Mouse (Mus musculus): Measurements from ENCODE around the gene Clec2l. TPM values are rescaled to one million over a fixed set of nuclear protein-coding genes. Genes with fewer than 3 reads are reported as not detected.

Gene Clec2l
- total and polyA plus RNA-seq, 3 experiments: 6.0 to 10.4 TPM; not detected in 1

- Histone ChIP-seq H3K9me3 (replicated peaks; ENCODE audit: insufficient read depth, low read length) (no peaks in the 10 kb centered on the region), H3K36me3 (ENCODE audit: control insufficient read depth in 1 of 2, insufficient read depth in 2 of 2, low read length in 2 of 2) (peaks cover 0 to 18% of the 10 kb centered on the region in 2 experiments; a peak in 3 of 4 replicates), H3K27ac (ENCODE audit: control insufficient read depth, low read depth, low read length) (no peak overlapping the region), H3K9ac (ENCODE audit: control insufficient read depth, low read depth, low read length, poor library complexity, severe bottlenecking) (no peak overlapping the region), H3K4me1 (ENCODE audit: control insufficient read depth in 1 of 2, insufficient read depth in 2 of 2, low read length in 2 of 2) (peaks cover 8 to 14% of the 10 kb centered on the region in 2 experiments), H3K79me2 (ENCODE audit: control insufficient read depth, insufficient read depth, low read length, poor library complexity) (no peaks in the 10 kb centered on the region), H3K27me3 (ENCODE audit: control insufficient read depth in 1 of 2, insufficient read depth in 2 of 2, low read length in 2 of 2) (no peaks in the 10 kb centered on the region), H3K4me3 (ENCODE audit: control insufficient read depth in 1 of 2, insufficient read depth in 1 of 2, low read depth in 2 of 2, low read length in 2 of 2) (no peak overlapping the region)
- no peak for DNase-seq (ENCODE audit: low read depth, low spot score)
- TF ChIP-seq EP300 (IDR thresholded peaks at IDR 0.05; ENCODE audit: low read depth in 1 of 2, low read length in 2 of 2) (no peak), NRF1 (IDR thresholded peaks at IDR 0.05; ENCODE audit: insufficient read depth, low read depth, low read length, poor library complexity, severe bottlenecking) (no peak), CTCF (IDR thresholded peaks at IDR 0.05 in 2 of 3, conservative IDR thresholded peaks at IDR 0.05 in 1 of 3; ENCODE audit: control insufficient read depth in 1 of 3, insufficient read depth in 1 of 3, low read depth in 2 of 3, low read length in 3 of 3, poor library complexity in 1 of 3, severe bottlenecking in 1 of 3) (no peak), CHD1 (IDR thresholded peaks at IDR 0.05; ENCODE audit: low read depth, low read length) (no peak), MAFK (IDR thresholded peaks at IDR 0.05; ENCODE audit: borderline replicate concordance, low read depth, low read length) (no peak), MEF2A (IDR thresholded peaks at IDR 0.05; ENCODE audit: extremely low read depth, insufficient replicate concordance, low read depth, low read length, poor library complexity, severe bottlenecking) (no peak)
These were observed 36.8 kb upstream of the Clec2l start for GRCm38 (mm10) chr6:38626086-38626485.

GRCm38 (mm10) chr6:38627081-38627480 lies 35.8 kb upstream of the Clec2l start:
- no peak for DNase-seq (ENCODE audit: low read depth, low spot score)
- Histone ChIP-seq H3K27ac (ENCODE audit: control insufficient read depth, low read depth, low read length) (no peak overlapping the region), H3K9ac (ENCODE audit: control insufficient read depth, low read depth, low read length, poor library complexity, severe bottlenecking) (no peak overlapping the region), H3K79me2 (ENCODE audit: control insufficient read depth, insufficient read depth, low read length, poor library complexity) (no peaks in the 10 kb centered on the region), H3K36me3 (ENCODE audit: control insufficient read depth in 1 of 2, insufficient read depth in 2 of 2, low read length in 2 of 2) (peaks cover 0 to 18% of the 10 kb centered on the region in 2 experiments; a peak in 3 of 4 replicates), H3K4me3 (ENCODE audit: control insufficient read depth in 1 of 2, insufficient read depth in 1 of 2, low read depth in 2 of 2, low read length in 2 of 2) (no peak overlapping the region), H3K27me3 (ENCODE audit: control insufficient read depth in 1 of 2, insufficient read depth in 2 of 2, low read length in 2 of 2) (no peaks in the 10 kb centered on the region), H3K4me1 (ENCODE audit: control insufficient read depth in 1 of 2, insufficient read depth in 2 of 2, low read length in 2 of 2) (peaks cover 8 to 14% of the 10 kb centered on the region in 2 experiments), H3K9me3 (replicated peaks; ENCODE audit: insufficient read depth, low read length) (no peaks in the 10 kb centered on the region)
- TF ChIP-seq JUND (IDR thresholded peaks at IDR 0.05; ENCODE audit: low read depth, low read length) (no peak), MYC (IDR thresholded peaks at IDR 0.05; ENCODE audit: low read depth, low read length) (no peak), RCOR1 (IDR thresholded peaks at IDR 0.05; ENCODE audit: low read depth, low read length) (no peak), MAZ (IDR thresholded peaks at IDR 0.05; ENCODE audit: low read depth, low read length) (no peak), TAL1 (IDR thresholded peaks at IDR 0.05; ENCODE audit: low read length) (no peak)

GRCm38 (mm10) chr6:38627486-38627885 lies 35.4 kb upstream of the Clec2l start:
- H3K36me3 ChIP-seq (ENCODE audit: control insufficient read depth in 1 of 2, insufficient read depth in 2 of 2, low read length in 2 of 2): peaks cover 0 to 14% of the 10 kb centered on the region in 2 experiments; a peak in 3 of 4 replicates
- TF ChIP-seq ELF1 (IDR thresholded peaks at IDR 0.05; ENCODE audit: low read depth, low read length) (no peak), MEF2A (IDR thresholded peaks at IDR 0.05; ENCODE audit: extremely low read depth, insufficient replicate concordance, low read depth, low read length, poor library complexity, severe bottlenecking) (no peak), RAD21 (IDR thresholded peaks at IDR 0.05; ENCODE audit: low read depth, low read length) (no peak), GATA1 (IDR thresholded peaks at IDR 0.05; ENCODE audit: low read depth, low read length) (no peak), TCF12 (IDR thresholded peaks at IDR 0.05; ENCODE audit: low read depth, low read length) (no peak), CTCF (IDR thresholded peaks at IDR 0.05 in 2 of 3, conservative IDR thresholded peaks at IDR 0.05 in 1 of 3; ENCODE audit: control insufficient read depth in 1 of 3, insufficient read depth in 1 of 3, low read depth in 2 of 3, low read length in 3 of 3, poor library complexity in 1 of 3, severe bottlenecking in 1 of 3) (no peak), ZKSCAN1 (IDR thresholded peaks at IDR 0.05; ENCODE audit: low read depth, low read length) (no peak), UBTF (IDR thresholded peaks at IDR 0.05; ENCODE audit: borderline replicate concordance, insufficient read depth, low read depth, low read length) (no peak), MXI1 (IDR thresholded peaks at IDR 0.05; ENCODE audit: low read depth, low read length) (no peak)
- H3K9me3 ChIP-seq (replicated peaks; ENCODE audit: insufficient read depth, low read length): no peaks in the 10 kb centered on the region
- H3K27ac ChIP-seq (ENCODE audit: control insufficient read depth, low read depth, low read length): no peak overlapping the region
- no peak overlapping the region for H3K4me3 ChIP-seq (ENCODE audit: control insufficient read depth in 1 of 2, insufficient read depth in 1 of 2, low read depth in 2 of 2, low read length in 2 of 2)
- H3K4me1 ChIP-seq (ENCODE audit: control insufficient read depth in 1 of 2, insufficient read depth in 2 of 2, low read length in 2 of 2): peaks cover 8 to 14% of the 10 kb centered on the region in 2 experiments
- H3K9ac ChIP-seq (ENCODE audit: control insufficient read depth, low read depth, low read length, poor library complexity, severe bottlenecking): no peak overlapping the region
- no peaks in the 10 kb centered on the region for H3K27me3 ChIP-seq (ENCODE audit: control insufficient read depth in 1 of 2, insufficient read depth in 2 of 2, low read length in 2 of 2)
- no peak for DNase-seq (ENCODE audit: low read depth, low spot score)
- H3K79me2 ChIP-seq (ENCODE audit: control insufficient read depth, insufficient read depth, low read length, poor library complexity): no peaks in the 10 kb centered on the region

Measured in MEL (cell line).